Mouse (Mus musculus): ENCODE results near the gene Hrg.
"Not testable (repeated sequence)": the region's sequence is repeated elsewhere in the genome, so short reads cannot be mapped to it uniquely, and the experiment has no call there.

Hrg gene

GRCm38 (mm10) chr16:22962256-22962655, 11.4 kb downstream of the Hrg start:
- DNase-seq: no peak

GRCm38 (mm10) chr16:22963293-22963692, 12.4 kb downstream of the Hrg start:
- DNase-seq: no peak

DNA sequence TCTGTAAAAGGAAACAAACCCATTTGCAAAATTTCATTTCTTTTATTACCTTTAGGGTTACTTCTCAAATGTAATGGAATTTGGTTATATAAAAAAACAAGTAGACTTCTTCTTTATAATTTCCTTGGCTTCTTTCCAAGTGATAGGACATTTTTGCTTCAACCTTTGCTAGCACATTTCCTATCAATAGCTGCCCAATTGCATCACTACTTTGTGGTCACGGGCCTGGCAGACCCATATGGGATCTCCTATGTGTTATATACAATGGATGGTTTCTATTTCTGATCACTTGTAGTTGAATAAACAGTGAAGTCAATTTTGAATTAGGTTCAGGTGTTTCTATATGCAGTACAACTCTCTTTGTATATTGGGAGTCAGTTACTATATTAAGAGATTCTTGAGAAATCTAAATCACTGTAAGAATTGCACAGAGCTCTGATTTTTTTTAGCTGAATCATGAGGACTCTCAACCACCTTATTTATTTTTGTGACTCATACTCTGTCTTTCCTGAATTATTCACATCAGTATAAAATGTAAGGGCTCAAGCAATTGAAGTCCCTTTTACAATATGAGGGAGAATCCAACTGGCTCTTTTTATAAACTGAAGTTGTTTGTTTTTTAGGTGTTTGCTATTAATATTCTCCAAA, 16.6 kb downstream of the Hrg start:
- no peak for DNase-seq

DNA sequence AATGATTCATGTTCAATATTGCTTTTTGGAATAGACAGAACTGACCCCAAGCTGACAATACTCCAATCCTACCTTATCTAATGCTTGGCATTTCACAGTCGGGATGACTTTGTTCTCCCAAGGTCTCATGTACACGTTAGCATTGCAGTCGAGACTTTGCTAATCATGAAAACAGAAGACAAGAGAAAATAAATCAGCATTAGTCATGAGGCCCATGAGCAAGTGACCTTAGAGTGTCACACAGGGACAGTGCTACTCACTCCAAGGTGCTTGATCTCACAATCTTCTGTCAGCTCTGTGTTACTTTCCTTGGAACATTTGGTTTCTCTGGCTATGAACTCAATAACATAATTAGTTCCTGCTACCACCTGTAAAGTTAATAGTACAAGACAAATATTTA, 46.1 kb downstream of the Hrg start:
- DNase-seq: not testable (repeated sequence)
